Mouse (Mus musculus) MEL (cell line): Measurements from ENCODE around the gene Flrt1. TPM values are rescaled to one million over a fixed set of nuclear protein-coding genes. Genes with fewer than 3 reads are reported as not detected.

Source experiments
- DNase-seq: peaks from one replicate; pipeline ENCODE4 v3.0.0; 2011; ENCODE audit warnings: low read depth, low spot score
- H3K27ac ChIP-seq: 2 replicates; pipeline ENCODE4 v1.5.1; 2012; ENCODE audit warnings: low read depth, mild to moderate bottlenecking, control low read depth, low read length, moderate library complexity; ENCODE audit not compliant: control insufficient read depth
- H3K27me3 ChIP-seq, 2 experiments: fragments of 150-350 bp in 1 of 2; sonication (generic) in 1 of 2; 2 replicates each; pipeline ENCODE4 v1.6.1; 2012; ENCODE audit warnings: low read length in 2 of 2, mild to moderate bottlenecking in 2 of 2, improper control_type of control experiment in 1 of 2, moderate library complexity in 1 of 2; ENCODE audit not compliant: insufficient read depth in 2 of 2, control insufficient read depth in 1 of 2
- H3K36me3 ChIP-seq, 2 experiments: 2 replicates each; pipeline ENCODE4 v1.6.1; 2012 to 2014; ENCODE audit warnings: low read length in 2 of 2, improper control_type of control experiment in 1 of 2, inconsistent platforms in 1 of 2, mild to moderate bottlenecking in 1 of 2; ENCODE audit not compliant: insufficient read depth in 2 of 2, control insufficient read depth in 1 of 2
- H3K4me1 ChIP-seq, 2 experiments: fragments of 150-350 bp in 1 of 2; sonication (generic) in 1 of 2; 2 replicates each; pipeline ENCODE4 v1.6.1; 2012; ENCODE audit warnings: low read length in 2 of 2, improper control_type of control experiment in 1 of 2, mild to moderate bottlenecking in 1 of 2; ENCODE audit not compliant: insufficient read depth in 2 of 2, control insufficient read depth in 1 of 2
- H3K4me3 ChIP-seq, 2 experiments: fragments of 150-350 bp in 1 of 2; sonication (generic) in 1 of 2; 2 replicates each; pipeline ENCODE4 v1.5.1; 2012; ENCODE audit warnings: low read depth in 2 of 2, low read length in 2 of 2, mild to moderate bottlenecking in 2 of 2, moderate library complexity in 2 of 2, control low read depth in 1 of 2, improper control_type of control experiment in 1 of 2; ENCODE audit not compliant: control insufficient read depth in 1 of 2, insufficient read depth in 1 of 2
- H3K79me2 ChIP-seq: 2 replicates; pipeline ENCODE4 v1.6.1; 2012; ENCODE audit warnings: mild to moderate bottlenecking, low read length, moderate library complexity; ENCODE audit not compliant: control insufficient read depth, poor library complexity, insufficient read depth
- H3K9ac ChIP-seq: 2 replicates; pipeline ENCODE4 v1.6.1; 2012; ENCODE audit warnings: low read depth, mild to moderate bottlenecking, control low read depth, low read length, moderate library complexity; ENCODE audit not compliant: control insufficient read depth, poor library complexity, severe bottlenecking
- H3K9me3 ChIP-seq: fragments of 150-350 bp; sonication (generic); replicated peaks from 2 replicates; pipeline ENCODE4 v1.6.1; 2012; ENCODE audit warnings: mild to moderate bottlenecking, low read length, improper control_type of control experiment, moderate library complexity; ENCODE audit not compliant: insufficient read depth
- BHLHE40 ChIP-seq: IDR thresholded peaks from 2 replicates; pipeline ENCODE4 v1.6.1; 2012; ENCODE audit warnings: low read depth, mild to moderate bottlenecking, inconsistent platforms, low read length, improper control_type of control experiment, borderline replicate concordance
- CHD1 ChIP-seq: IDR thresholded peaks from 2 replicates; pipeline ENCODE4 v1.6.1; 2012; ENCODE audit warnings: low read depth, mild to moderate bottlenecking, inconsistent platforms, low read length, improper control_type of control experiment
- CHD2 ChIP-seq: IDR thresholded peaks from 2 replicates; pipeline ENCODE4 v1.6.1; 2011; ENCODE audit warnings: low read length, improper control_type of control experiment
- ELF1 ChIP-seq: IDR thresholded peaks from 2 replicates; pipeline ENCODE4 v1.6.1; 2014; ENCODE audit warnings: low read depth, mild to moderate bottlenecking, inconsistent platforms, low read length, improper control_type of control experiment, moderate library complexity
- EP300 ChIP-seq, 2 experiments: IDR thresholded peaks; 2 replicates each; pipeline ENCODE4 v1.6.1; 2011; ENCODE audit warnings: improper control_type of control experiment in 2 of 2, low read length in 2 of 2, low read depth in 1 of 2, mild to moderate bottlenecking in 1 of 2
- GABPA ChIP-seq: IDR thresholded peaks from 2 replicates; pipeline ENCODE4 v1.6.1; 2012; ENCODE audit warnings: low read depth, mild to moderate bottlenecking, inconsistent platforms, low read length, improper control_type of control experiment, moderate library complexity
- HCFC1 ChIP-seq: IDR thresholded peaks from 2 replicates; pipeline ENCODE4 v1.6.1; 2012; ENCODE audit warnings: low read depth, mild to moderate bottlenecking, inconsistent platforms, low read length, improper control_type of control experiment, moderate library complexity
- KAT2A ChIP-seq: conservative IDR thresholded peaks from 2 replicates; pipeline ENCODE4 v1.6.1; 2012; ENCODE audit warnings: low read depth, low read length, improper control_type of control experiment, inconsistent platforms
- MAZ ChIP-seq: IDR thresholded peaks from 2 replicates; pipeline ENCODE4 v1.6.1; 2012; ENCODE audit warnings: low read depth, mild to moderate bottlenecking, inconsistent platforms, low read length, improper control_type of control experiment
- NRF1 ChIP-seq: IDR thresholded peaks from 2 replicates; pipeline ENCODE4 v1.6.1; 2014; ENCODE audit warnings: low read depth, mild to moderate bottlenecking, inconsistent platforms, low read length, improper control_type of control experiment, moderate library complexity; ENCODE audit not compliant: poor library complexity, insufficient read depth, severe bottlenecking
- POLR2A ChIP-seq, 2 experiments: IDR thresholded peaks; 2 replicates each; pipeline ENCODE4 v1.6.1; 2011 to 2012; ENCODE audit warnings: low read length in 2 of 2, mild to moderate bottlenecking in 2 of 2, control low read depth in 1 of 2, improper control_type of control experiment in 1 of 2, low read depth in 1 of 2, moderate library complexity in 1 of 2; ENCODE audit not compliant: control insufficient read depth in 1 of 2, insufficient read depth in 1 of 2, poor library complexity in 1 of 2
- POLR2AphosphoS2 ChIP-seq: IDR thresholded peaks from 2 replicates; pipeline ENCODE4 v1.6.1; 2011; ENCODE audit warnings: low read length, improper control_type of control experiment
- RAD21 ChIP-seq: IDR thresholded peaks from 2 replicates; pipeline ENCODE4 v1.6.1; 2011; ENCODE audit warnings: mild to moderate bottlenecking, low read depth, low read length, improper control_type of control experiment
- TAL1 ChIP-seq: IDR thresholded peaks from 2 replicates; pipeline ENCODE4 v1.6.1; 2012; ENCODE audit warnings: mild to moderate bottlenecking, inconsistent platforms, low read length, moderate library complexity, mixed read lengths
- TBP ChIP-seq: IDR thresholded peaks from 2 replicates; pipeline ENCODE4 v1.8.0; 2011; ENCODE audit warnings: low read depth, low read length, improper control_type of control experiment
- ZMIZ1 ChIP-seq: IDR thresholded peaks from 2 replicates; pipeline ENCODE4 v1.6.1; 2012; ENCODE audit warnings: low read depth, mild to moderate bottlenecking, inconsistent platforms, low read length, improper control_type of control experiment, moderate library complexity
- polyA plus RNA-seq, 2 experiments: library from polyadenylated mRNA; stranded (reverse) in 1 of 2; unstranded in 1 of 2; fragments of >175 nt in 1 of 2; fragments of >200 nt in 1 of 2; gene quantifications; 2 replicates each; pipeline versions ENCODE4 v1.2.1 to v1.2.4; 2012; ENCODE audit warnings: low replicate concordance in 2 of 2, low read depth in 1 of 2; ENCODE audit not compliant: insufficient read length in 2 of 2, insufficient read depth in 1 of 2, missing spikeins in 1 of 2
- total RNA-seq: library from RNA; depleted of rRNA; stranded (reverse); fragments of 300-350 nt; gene quantifications from 2 replicates; pipeline ENCODE4 v1.2.3, GENCODE M21; 2012

The Flrt1 gene
- total and polyA plus RNA-seq, 3 experiments, result not detected

DNA sequence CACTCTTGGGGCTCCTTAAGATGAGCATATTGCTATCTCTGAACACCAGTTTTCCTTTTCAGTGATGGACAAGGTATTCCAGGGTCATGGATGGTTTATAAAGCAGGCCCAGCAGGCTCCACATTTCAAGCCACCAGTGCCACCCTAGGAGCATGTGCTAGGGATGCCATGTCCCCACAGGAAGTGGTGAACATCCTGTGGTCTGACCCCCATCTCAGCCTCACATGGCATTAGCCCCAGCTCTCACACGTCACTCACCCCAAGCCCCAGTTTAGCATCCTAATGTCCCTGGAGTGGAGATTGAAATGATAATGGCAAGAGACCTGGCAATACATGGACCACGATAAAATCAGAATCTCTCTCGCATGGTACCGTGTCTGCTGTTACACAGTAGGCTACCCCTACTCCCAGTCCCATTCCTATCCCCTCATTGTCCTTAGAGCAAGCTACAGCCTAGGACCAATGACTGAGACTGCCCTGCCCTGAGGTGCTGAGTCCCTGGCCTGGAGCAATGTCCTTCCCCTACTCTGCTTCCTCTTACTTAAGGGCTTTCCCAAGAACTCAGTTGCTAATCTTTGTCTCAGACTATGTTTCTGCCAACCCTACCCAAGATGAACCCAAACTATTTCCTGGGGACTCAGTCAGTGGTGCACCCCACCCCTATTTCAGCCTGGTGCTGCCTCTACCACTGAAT is 10.7 kb upstream of the Flrt1 start:
- Histone ChIP-seq H3K4me3 (no peak overlapping the region), H3K27ac (peak overlapping the region; percentile 67; the same call in 1 of the 2 replicates)

DNA sequence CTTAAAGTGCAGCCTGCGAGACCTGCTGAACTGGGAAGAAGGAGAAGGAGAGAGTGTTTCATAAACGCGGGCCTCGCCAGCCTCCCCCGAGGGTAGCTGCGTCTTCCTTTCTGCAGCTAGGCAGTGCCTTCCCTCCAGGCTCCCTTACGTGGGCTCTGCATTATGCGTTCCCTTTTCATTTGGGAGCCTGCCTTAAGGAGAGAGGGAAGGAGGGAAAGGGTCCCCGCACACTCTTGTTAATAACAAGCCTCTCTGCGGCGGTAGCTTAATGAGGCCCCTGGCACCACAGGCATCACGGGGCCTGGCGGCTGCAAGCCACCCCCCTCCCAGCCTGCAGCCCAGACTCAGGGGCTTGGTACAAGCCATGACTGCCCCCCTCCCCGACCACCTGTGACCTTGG is 8.0 kb upstream of the Flrt1 start:
- Histone ChIP-seq H3K27me3 (no peaks in the 10 kb centered on the region), H3K4me1 (peaks cover 12 to 25% of the 10 kb centered on the region in 2 experiments), H3K4me3 (no peak overlapping the region), H3K36me3 (peaks cover 0 to 17% of the 10 kb centered on the region in 2 experiments; a peak in 2 of 4 replicates), H3K79me2 (no peaks in the 10 kb centered on the region), H3K9me3 (no peaks in the 10 kb centered on the region), H3K9ac (no peak overlapping the region), H3K27ac (no peak overlapping the region)
- TF ChIP-seq CHD1 (no peak), NRF1 (no peak), HCFC1 (no peak), BHLHE40 (no peak), RAD21 (no peak), TBP (no peak), TAL1 (no peak), ZMIZ1 (no peak), EP300 (IDR thresholded peaks at IDR 0.05; ENCODE audit: low read depth in 1 of 2, low read length in 2 of 2) (no peak), ELF1 (no peak), KAT2A (no peak), CHD2 (no peak), MAZ (no peak)
- DNase-seq, result no peak

More for the DNA sequence above, 10.7 kb upstream of the Flrt1 start:
- peak; percentile 30 for DNase-seq
- H3K36me3 ChIP-seq, result peaks cover 0 to 19% of the 10 kb centered on the region in 2 experiments; a peak in 2 of 4 replicates
- peaks cover 12 to 29% of the 10 kb centered on the region in 2 experiments for H3K4me1 ChIP-seq
- no peaks in the 10 kb centered on the region for H3K9me3 ChIP-seq
- no peak for TF ChIP-seq POLR2AphosphoS2
- TF ChIP-seq GABPA, result no peak
- TF ChIP-seq POLR2A (IDR thresholded peaks at IDR 0.05; ENCODE audit: control insufficient read depth in 1 of 2, insufficient read depth in 1 of 2, low read depth in 1 of 2, low read length in 2 of 2, poor library complexity in 1 of 2), result no peak
- no peak for TF ChIP-seq HCFC1
- H3K79me2 ChIP-seq, result no peaks in the 10 kb centered on the region
- no peak overlapping the region for H3K9ac ChIP-seq
- H3K27me3 ChIP-seq, result no peaks in the 10 kb centered on the region
